Mouse (Mus musculus) megakaryocyte, embryonic 14.5 days (primary cell): ENCODE data around the gene Olfr220. TPM values are rescaled to one million over a fixed set of nuclear protein-coding genes. Genes with fewer than 3 reads are reported as not detected.

ENCODE experiments used
- H3K27me3 ChIP-seq: replicated peaks from 2 replicates; pipeline ENCODE3; 2012; ENCODE audit warnings: inconsistent platforms
- H3K36me3 ChIP-seq: replicated peaks from 2 replicates; pipeline ENCODE3; 2012; ENCODE audit warnings: low read length, inconsistent platforms, mixed read lengths
- H3K4me1 ChIP-seq: 2 replicates; pipeline ENCODE4 v1.6.1; 2012; ENCODE audit warnings: inconsistent platforms
- H3K4me3 ChIP-seq: replicated peaks from 2 replicates; pipeline ENCODE3; 2012; ENCODE audit warnings: moderate library complexity, mild to moderate bottlenecking, inconsistent platforms
- H3K9me3 ChIP-seq: 2 replicates; pipeline ENCODE4 v1.6.1; 2012; ENCODE audit warnings: inconsistent platforms
- FLI1 ChIP-seq: IDR thresholded peaks from 2 replicates; pipeline ENCODE4 v1.6.1; 2012; ENCODE audit warnings: low read length, inconsistent platforms, mixed read lengths
- GATA1 ChIP-seq: IDR thresholded peaks from 3 replicates; pipeline ENCODE4 v1.6.1; 2012; ENCODE audit warnings: mixed read lengths, low read length, inconsistent platforms, borderline replicate concordance
- polyA plus RNA-seq: library from polyadenylated mRNA; stranded (reverse); fragments of >175 nt; gene quantifications from 2 replicates; pipeline ENCODE4 v1.2.3, GENCODE M21; 2012; ENCODE audit warnings: low replicate concordance; ENCODE audit not compliant: insufficient read depth

Gene Olfr220
- polyA plus RNA-seq, 1 experiment = not detected

DNA sequence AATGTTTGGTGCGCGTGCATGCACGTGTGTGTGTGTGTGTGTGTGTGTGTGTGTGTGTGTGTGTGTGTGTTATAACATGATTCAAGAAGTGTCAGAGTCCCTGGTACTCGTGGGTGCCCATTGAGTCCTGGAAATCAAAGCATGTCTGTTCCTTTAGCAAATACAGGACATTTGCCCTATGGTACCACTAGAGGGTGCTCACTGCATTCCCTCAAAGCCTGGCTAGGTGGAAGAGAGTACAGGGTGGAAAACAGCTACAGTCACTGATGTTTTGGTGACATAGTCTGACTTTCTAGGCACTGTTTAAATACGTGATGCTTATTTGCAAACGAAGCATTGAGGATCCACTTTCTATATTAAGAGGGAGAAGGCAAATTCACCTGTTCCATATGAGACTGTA, 27.9 kb downstream of the Olfr220 start:
- TF ChIP-seq GATA1 (no peak), FLI1 (no peak)
- H3K27me3 ChIP-seq = peaks cover 3% of the 10 kb centered on the region
- peaks cover 10% of the 10 kb centered on the region for H3K4me1 ChIP-seq
- no peaks in the 10 kb centered on the region for H3K9me3 ChIP-seq
- H3K4me3 ChIP-seq = no peak overlapping the region
- no peaks in the 10 kb centered on the region for H3K36me3 ChIP-seq

DNA sequence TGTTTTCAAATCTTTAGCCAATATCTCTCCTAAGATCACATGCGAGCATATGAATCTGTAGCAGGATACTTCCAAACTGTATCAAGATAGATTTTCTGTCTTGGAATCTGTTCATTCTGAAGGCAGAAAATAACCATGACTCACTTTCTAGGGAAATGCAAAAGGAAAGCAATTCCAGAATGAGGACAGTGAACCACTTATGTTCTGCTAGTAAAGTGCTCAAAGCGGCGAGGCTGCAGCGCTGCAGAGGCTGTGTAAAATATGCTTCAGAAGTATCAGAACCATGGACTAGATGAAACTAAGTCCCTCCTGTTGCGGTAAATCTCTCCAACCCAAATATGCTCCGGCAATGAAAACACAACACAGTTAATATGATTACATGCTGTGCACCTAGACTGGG, 40.7 kb downstream of the Olfr220 start:
- Histone ChIP-seq H3K27me3 (no peaks in the 10 kb centered on the region), H3K4me3 (no peak overlapping the region), H3K4me1 (0 out of 2 replicates have a peak, but pooled peaks cover 4% of the 10 kb centered on the region), H3K9me3 (no peaks in the 10 kb centered on the region), H3K36me3 (no peaks in the 10 kb centered on the region)
- TF ChIP-seq FLI1 (no peak), GATA1 (no peak)

- peaks cover 21% of the 10 kb centered on the region for H3K4me1 ChIP-seq
- no peak overlapping the region for H3K4me3 ChIP-seq
- 0 out of 2 replicates have a peak, but pooled peaks cover 2% of the 10 kb centered on the region for H3K9me3 ChIP-seq
- peaks cover 40% of the 10 kb centered on the region for H3K27me3 ChIP-seq
- no peak for TF ChIP-seq GATA1
- no peak for TF ChIP-seq FLI1
- no peaks in the 10 kb centered on the region for H3K36me3 ChIP-seq
Observed at GRCm38 (mm10) chr1:174500064-174500463, 58.2 kb downstream of the Olfr220 start.

Other genes with a start within 250 kb of the Olfr220 start
- not detected in 2 replicates for gene Olfr419, start 190.0 kb upstream of the Olfr220 start, polyA plus RNA-seq
- not detected in 2 replicates for gene Mptx1, start 111.6 kb upstream of the Olfr220 start, polyA plus RNA-seq
- not detected in 2 replicates for gene Olfr417, start 77.0 kb upstream of the Olfr220 start, polyA plus RNA-seq
- gene Olfr248, start 51.0 kb upstream of the Olfr220 start, polyA plus RNA-seq = not detected in 2 replicates
- gene Olfr414, start 18.0 kb upstream of the Olfr220 start, polyA plus RNA-seq = not detected in 2 replicates
- gene Fmn2, start 59.7 kb downstream of the Olfr220 start, polyA plus RNA-seq = 0.25 and 0.60 TPM in 2 replicates